Mouse (Mus musculus): ENCODE results near the gene Pex14. TPM values are rescaled to one million over a fixed set of nuclear protein-coding genes. Genes with fewer than 3 reads are reported as not detected.

Pex14 gene
- polyA plus RNA-seq, 1 experiment from 2014 or later, result 53.9 TPM

- no peak for ATAC-seq (ENCODE audit: low FRiP score, low read depth)
- Histone ChIP-seq H3K27me3 (no peaks in the 10 kb centered on the region), H3K36me3 (0 out of 2 replicates have a peak, but pooled peaks cover 5% of the 10 kb centered on the region), H3K9ac (replicated peaks) (no peak overlapping the region), H3K9me3 (no peaks in the 10 kb centered on the region), H3K4me2 (replicated peaks) (no peak overlapping the region), H3K27ac (replicated peaks) (no peak overlapping the region), H3K4me3 (no peak overlapping the region), H3K4me1 (no peaks in the 10 kb centered on the region)
- WGBS, result 96% methylated on average over 11 of the region's 11 CpGs
These were observed 97.1 kb downstream of the Pex14 start for GRCm38 (mm10) chr4:149002441-149003093.

- WGBS, result 93% methylated on average over 5 of the region's 5 CpGs
- Histone ChIP-seq H3K9ac (replicated peaks) (no peak overlapping the region), H3K9me3 (no peaks in the 10 kb centered on the region), H3K27me3 (no peaks in the 10 kb centered on the region), H3K27ac (replicated peaks) (no peak overlapping the region), H3K4me2 (replicated peaks) (no peak overlapping the region), H3K4me1 (no peaks in the 10 kb centered on the region), H3K4me3 (no peak overlapping the region), H3K36me3 (0 out of 2 replicates have a peak, but pooled peaks cover 5% of the 10 kb centered on the region)
- no peak for ATAC-seq (ENCODE audit: low FRiP score, low read depth)
These were observed 98.2 kb downstream of the Pex14 start for GRCm38 (mm10) chr4:149001515-149001914.

GRCm38 (mm10) chr4:149000746-149001145, 98.9 kb downstream of the Pex14 start:
- no peak overlapping the region for H3K27ac ChIP-seq (replicated peaks)
- H3K4me3 ChIP-seq, result no peak overlapping the region
- ATAC-seq (ENCODE audit: low FRiP score, low read depth), result no peak
- no peaks in the 10 kb centered on the region for H3K27me3 ChIP-seq
- no peaks in the 10 kb centered on the region for H3K4me1 ChIP-seq
- no peak overlapping the region for H3K9ac ChIP-seq (replicated peaks)
- WGBS, result 94% methylated on average over 6 of the region's 6 CpGs
- H3K4me2 ChIP-seq (replicated peaks), result no peak overlapping the region
- H3K9me3 ChIP-seq, result no peaks in the 10 kb centered on the region
- 0 out of 2 replicates have a peak, but pooled peaks cover 5% of the 10 kb centered on the region for H3K36me3 ChIP-seq

- Histone ChIP-seq H3K4me2 (replicated peaks) (no peak overlapping the region), H3K9me3 (no peaks in the 10 kb centered on the region), H3K27ac (replicated peaks) (no peak overlapping the region), H3K27me3 (no peaks in the 10 kb centered on the region), H3K36me3 (0 out of 2 replicates have a peak, but pooled peaks cover 5% of the 10 kb centered on the region), H3K4me1 (0 out of 2 replicates have a peak, but pooled peaks cover 5% of the 10 kb centered on the region), H3K4me3 (no peak overlapping the region), H3K9ac (replicated peaks) (no peak overlapping the region)
- no peak for ATAC-seq (ENCODE audit: low FRiP score, low read depth)
- WGBS, result 89% methylated on average over 5 of the region's 5 CpGs
These were observed 105.7 kb downstream of the Pex14 start for GRCm38 (mm10) chr4:148993948-148994347.

- H3K4me2 ChIP-seq (replicated peaks), result no peak overlapping the region
- H3K9ac ChIP-seq (replicated peaks), result no peak overlapping the region
- no peak for ATAC-seq (ENCODE audit: low FRiP score, low read depth)
- no peak overlapping the region for H3K27ac ChIP-seq (replicated peaks)
- no peaks in the 10 kb centered on the region for H3K36me3 ChIP-seq
- H3K9me3 ChIP-seq, result no peaks in the 10 kb centered on the region
- peaks cover 33% of the 10 kb centered on the region for H3K4me1 ChIP-seq
- H3K27me3 ChIP-seq, result no peaks in the 10 kb centered on the region; the same call in 1 of the 2 replicates
- H3K4me3 ChIP-seq, result no peak overlapping the region
- 39% methylated on average over 2 of the region's 2 CpGs for whole genome bisulfite sequencing
These were observed 109.6 kb downstream of the Pex14 start for GRCm38 (mm10) chr4:148990038-148990437.

GRCm38 (mm10) chr4:148985541-148986476, 113.9 kb downstream of the Pex14 start:
- H3K4me3 ChIP-seq, result no peak overlapping the region
- peaks cover 10% of the 10 kb centered on the region for H3K27me3 ChIP-seq
- peak overlapping the region; percentile 46 for H3K27ac ChIP-seq (replicated peaks)
- H3K4me1 ChIP-seq, result peaks cover 46% of the 10 kb centered on the region
- no peak overlapping the region for H3K4me2 ChIP-seq (replicated peaks)
- peak overlapping the region; percentile 31; the same call in 1 of the 2 replicates for H3K9ac ChIP-seq (replicated peaks)
- WGBS, result 54% methylated on average over 24 of the region's 24 CpGs
- H3K9me3 ChIP-seq, result no peaks in the 10 kb centered on the region
- H3K36me3 ChIP-seq, result no peaks in the 10 kb centered on the region
- no peak for ATAC-seq (ENCODE audit: low FRiP score, low read depth)

- H3K9ac ChIP-seq (replicated peaks), result no peak overlapping the region
- 56% methylated on average over 19 of the region's 19 CpGs for WGBS
- H3K4me3 ChIP-seq, result no peak overlapping the region
- peak overlapping the region; percentile 46; the same call in 1 of the 2 replicates for H3K27ac ChIP-seq (replicated peaks)
- ATAC-seq (ENCODE audit: low FRiP score, low read depth), result peak; percentile 64; the same call in 1 of the 2 replicates
- peaks cover 10% of the 10 kb centered on the region for H3K27me3 ChIP-seq
- peaks cover 48% of the 10 kb centered on the region for H3K4me1 ChIP-seq
- H3K36me3 ChIP-seq, result no peaks in the 10 kb centered on the region
- H3K9me3 ChIP-seq, result no peaks in the 10 kb centered on the region
- no peak overlapping the region for H3K4me2 ChIP-seq (replicated peaks)
These were observed 114.8 kb downstream of the Pex14 start for GRCm38 (mm10) chr4:148984701-148985540.

- Histone ChIP-seq H3K36me3 (no peaks in the 10 kb centered on the region), H3K4me2 (replicated peaks) (no peak overlapping the region), H3K27ac (replicated peaks) (no peak overlapping the region), H3K9ac (replicated peaks) (no peak overlapping the region), H3K9me3 (no peaks in the 10 kb centered on the region), H3K4me1 (peaks cover 51% of the 10 kb centered on the region), H3K27me3 (peaks cover 10% of the 10 kb centered on the region), H3K4me3 (no peak overlapping the region)
- ATAC-seq (ENCODE audit: low FRiP score, low read depth), result no peak
- WGBS, result 61% methylated on average over 6 of the region's 6 CpGs
These were observed 117.4 kb downstream of the Pex14 start for GRCm38 (mm10) chr4:148982274-148982673.

DNA sequence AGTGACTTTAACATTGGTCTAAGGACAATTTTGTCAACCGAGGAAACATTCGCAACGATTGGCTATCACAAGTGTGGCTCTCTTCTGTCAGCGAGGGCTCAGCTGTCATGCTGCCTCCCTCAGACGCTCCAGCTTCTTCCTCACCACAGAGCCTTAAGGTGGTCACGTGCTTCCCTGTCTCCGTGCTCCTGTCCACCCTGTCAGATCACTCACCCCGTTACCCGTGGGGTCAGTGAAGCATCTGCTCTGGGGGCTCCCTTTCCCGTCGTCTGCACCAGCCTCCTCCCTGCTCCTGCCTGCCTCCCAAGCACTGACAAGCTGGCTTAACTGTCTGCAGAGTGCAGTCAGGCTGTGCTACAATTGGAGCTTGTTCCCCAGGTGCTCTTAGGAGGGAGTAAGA, 119.8 kb downstream of the Pex14 start:
- Histone ChIP-seq H3K4me1 (peaks cover 31% of the 10 kb centered on the region), H3K9ac (replicated peaks) (no peak overlapping the region), H3K27ac (replicated peaks) (no peak overlapping the region), H3K27me3 (peaks cover 10% of the 10 kb centered on the region; the same call in 1 of the 2 replicates), H3K4me3 (no peak overlapping the region), H3K36me3 (no peaks in the 10 kb centered on the region), H3K4me2 (replicated peaks) (no peak overlapping the region), H3K9me3 (no peaks in the 10 kb centered on the region)
- 66% methylated on average over 11 of the region's 11 CpGs for WGBS
- ATAC-seq (ENCODE audit: low FRiP score, low read depth), result no peak

DNA sequence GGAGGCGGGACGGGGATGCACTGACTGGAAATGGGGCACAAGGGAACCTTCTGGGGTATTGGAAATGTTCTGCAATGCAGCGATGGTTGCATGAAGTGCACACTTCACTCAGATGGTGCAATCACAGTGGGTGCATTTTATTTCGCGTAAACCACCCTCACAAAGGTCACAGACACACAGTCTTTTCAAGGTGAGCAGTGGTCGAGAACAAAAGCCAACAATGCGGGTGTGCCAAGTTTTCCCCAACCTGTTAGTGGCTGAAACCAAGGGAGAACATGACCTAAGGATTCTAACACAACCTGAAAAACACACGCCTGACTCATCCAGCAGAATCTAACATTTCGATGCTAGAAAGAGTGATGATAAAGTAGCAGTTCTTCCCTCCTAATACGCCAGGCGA, 120.8 kb downstream of the Pex14 start:
- 95% methylated on average over 11 of the region's 11 CpGs for WGBS
- peaks cover 14% of the 10 kb centered on the region for H3K27me3 ChIP-seq
- H3K27ac ChIP-seq (replicated peaks), result no peak overlapping the region
- no peaks in the 10 kb centered on the region for H3K36me3 ChIP-seq
- no peak overlapping the region for H3K4me2 ChIP-seq (replicated peaks)
- peaks cover 34% of the 10 kb centered on the region for H3K4me1 ChIP-seq
- H3K9ac ChIP-seq (replicated peaks), result no peak overlapping the region
- H3K4me3 ChIP-seq, result no peak overlapping the region
- no peaks in the 10 kb centered on the region for H3K9me3 ChIP-seq
- no peak for ATAC-seq (ENCODE audit: low FRiP score, low read depth)

GRCm38 (mm10) chr4:148978221-148978855, 121.3 kb downstream of the Pex14 start:
- Histone ChIP-seq H3K36me3 (no peaks in the 10 kb centered on the region), H3K9ac (replicated peaks) (no peak overlapping the region), H3K9me3 (no peaks in the 10 kb centered on the region), H3K4me2 (replicated peaks) (no peak overlapping the region), H3K4me3 (no peak overlapping the region), H3K27ac (replicated peaks) (no peak overlapping the region), H3K27me3 (peaks cover 12% of the 10 kb centered on the region), H3K4me1 (peaks cover 34% of the 10 kb centered on the region)
- no peak for ATAC-seq (ENCODE audit: low FRiP score, low read depth)
- 76% methylated on average over 9 of the region's 9 CpGs for WGBS

Measured in midbrain, embryonic 12.5 days (tissue).